Mouse (Mus musculus) kidney, embryonic 14.5 days (tissue): Measurements from ENCODE around the gene Fat4. TPM values are rescaled to one million over a fixed set of nuclear protein-coding genes. Genes with fewer than 3 reads are reported as not detected.

Experiments used
- ATAC-seq: fragments of 200-750 bp; cut with Nextera tagmentation; 2 replicates; pipeline ENCODE4 v1.8.0; 2017; ENCODE audit warnings: moderate number of reproducible peaks, mild to moderate bottlenecking, moderate TSS enrichment, moderate library complexity; ENCODE audit not compliant: low FRiP score, low TSS enrichment
- H3K27ac ChIP-seq: fragments of 300-500 bp; sonication (generic); 2 replicates; pipeline ENCODE4 v1.5.1; 2014; ENCODE audit warnings: low read depth, mild to moderate bottlenecking, low read length, moderate library complexity, mixed read lengths
- H3K27me3 ChIP-seq: fragments of 300-500 bp; sonication (generic); 2 replicates; pipeline ENCODE4 v1.6.1; 2014; ENCODE audit warnings: mild to moderate bottlenecking, low read length; ENCODE audit not compliant: control insufficient read depth, insufficient read depth
- H3K36me3 ChIP-seq: fragments of 300-500 bp; sonication (generic); 2 replicates; pipeline ENCODE4 v1.6.1; 2014; ENCODE audit warnings: low read length, mixed read lengths; ENCODE audit not compliant: control insufficient read depth, insufficient read depth
- H3K4me1 ChIP-seq: fragments of 300-500 bp; sonication (generic); 2 replicates; pipeline ENCODE4 v1.6.1; 2014; ENCODE audit warnings: low read length, mixed read lengths; ENCODE audit not compliant: control insufficient read depth, insufficient read depth
- H3K4me2 ChIP-seq: fragments of 300-500 bp; sonication (generic); replicated peaks from 2 replicates; pipeline ENCODE4 v1.6.1; 2014; ENCODE audit warnings: low read depth, mild to moderate bottlenecking, low read length
- H3K4me3 ChIP-seq: fragments of 300-500 bp; sonication (generic); 2 replicates; pipeline ENCODE4 v1.5.1; 2014; ENCODE audit warnings: mild to moderate bottlenecking, low read length
- H3K9ac ChIP-seq: fragments of 300-500 bp; sonication (generic); 2 replicates; pipeline ENCODE4 v1.6.1; 2014; ENCODE audit warnings: low read depth, mild to moderate bottlenecking, low read length, moderate library complexity
- H3K9me3 ChIP-seq: fragments of 300-500 bp; sonication (generic); 2 replicates; pipeline ENCODE4 v1.6.1; 2016; ENCODE audit warnings: low read length; ENCODE audit not compliant: control insufficient read depth
- WGBS: fragments of 180-500 bp; shearing (Covaris S2); extraction: QIAGEN DNeasy Blood & Tissue Kit; methylation state at CpG from one replicate; pipeline ENCODE4 v1.1.7; 2014; 5-methylcytosine and 5-hydroxymethylcytosine counted together
- polyA plus RNA-seq: library from polyadenylated mRNA; unstranded; fragments of >200 nt; fragmentation: Nextera tagmentation; extraction: Ambion mirVana; gene quantifications from 2 replicates; pipeline ENCODE4 v1.2.1, GENCODE M21; 2014

Fat4 gene
- polyA plus RNA-seq: 10.0 and 14.1 TPM in 2 replicates

- H3K4me2 ChIP-seq: peak within 1 kb of the TSS; percentile 92
- H3K4me1 ChIP-seq: peaks cover 5% of the 10 kb centered on the region; the same call in 1 of the 2 replicates
- ATAC-seq: no peak
- peak within 1 kb of the TSS; percentile 93 for H3K27ac ChIP-seq
- H3K9ac ChIP-seq: peak within 1 kb of the TSS; percentile 89
- H3K27me3 ChIP-seq: no peaks in the 10 kb centered on the region; the same call in 1 of the 2 replicates
- H3K4me3 ChIP-seq: peak within 1 kb of the TSS; percentile 80
- peaks cover 30% of the 10 kb centered on the region; the same call in 1 of the 2 replicates for H3K36me3 ChIP-seq
- 0 out of 2 replicates have a peak, but pooled peaks cover 8% of the 10 kb centered on the region for H3K9me3 ChIP-seq
- WGBS: 2% methylated on average over 29 of the region's 29 CpGs
Measured at GRCm38 (mm10) chr3:38886890-38887355, at the start of gene Fat4. Gene Fat4, plus strand, starts transcription at chr3:38886940.

- Histone ChIP-seq H3K27me3 (no peaks in the 10 kb centered on the region), H3K9me3 (peaks cover 3% of the 10 kb centered on the region; the same call in 1 of the 2 replicates), H3K4me1 (no peaks in the 10 kb centered on the region), H3K4me3 (no peak overlapping the region), H3K9ac (no peak overlapping the region), H3K36me3 (no peaks in the 10 kb centered on the region), H3K4me2 (no peak overlapping the region), H3K27ac (no peak overlapping the region)
- ATAC-seq: no peak
- 84% methylated on average over 2 of the region's 2 CpGs for WGBS
Measured at GRCm38 (mm10) chr3:38839438-38839837, 47.3 kb upstream of the Fat4 start.

GRCm38 (mm10) chr3:38843000-38843538 is 43.7 kb upstream of the Fat4 start:
- Histone ChIP-seq H3K27ac (no peak overlapping the region), H3K4me3 (no peak overlapping the region), H3K4me1 (no peaks in the 10 kb centered on the region), H3K4me2 (no peak overlapping the region), H3K9me3 (peaks cover 3% of the 10 kb centered on the region; the same call in 1 of the 2 replicates), H3K36me3 (no peaks in the 10 kb centered on the region), H3K9ac (no peak overlapping the region), H3K27me3 (no peaks in the 10 kb centered on the region)
- WGBS: 76% methylated on average over 7 of the region's 7 CpGs
- ATAC-seq: no peak

- Histone ChIP-seq H3K4me2 (no peak overlapping the region), H3K27ac (no peak overlapping the region), H3K9ac (no peak overlapping the region), H3K4me3 (no peak overlapping the region), H3K9me3 (peaks cover 3% of the 10 kb centered on the region; the same call in 1 of the 2 replicates), H3K27me3 (no peaks in the 10 kb centered on the region), H3K4me1 (no peaks in the 10 kb centered on the region), H3K36me3 (no peaks in the 10 kb centered on the region)
- ATAC-seq: no peak
- 47% methylated on average over 11 of the region's 11 CpGs for WGBS
Measured at GRCm38 (mm10) chr3:38846602-38847382, 39.9 kb upstream of the Fat4 start.

GRCm38 (mm10) chr3:38849077-38849476 is 37.7 kb upstream of the Fat4 start:
- no peak overlapping the region for H3K27ac ChIP-seq
- no peaks in the 10 kb centered on the region for H3K36me3 ChIP-seq
- ATAC-seq: no peak
- H3K4me2 ChIP-seq: no peak overlapping the region
- H3K27me3 ChIP-seq: no peaks in the 10 kb centered on the region
- H3K4me3 ChIP-seq: no peak overlapping the region
- H3K4me1 ChIP-seq: no peaks in the 10 kb centered on the region
- no peak overlapping the region for H3K9ac ChIP-seq
- H3K9me3 ChIP-seq: no peaks in the 10 kb centered on the region
- WGBS: 87% methylated on average over 3 of the region's 3 CpGs

GRCm38 (mm10) chr3:38849536-38849935 is 37.2 kb upstream of the Fat4 start:
- H3K4me1 ChIP-seq: no peaks in the 10 kb centered on the region
- H3K4me3 ChIP-seq: no peak overlapping the region
- H3K9me3 ChIP-seq: no peaks in the 10 kb centered on the region

GRCm38 (mm10) chr3:38853650-38854049 is 33.1 kb upstream of the Fat4 start:
- Histone ChIP-seq H3K36me3 (no peaks in the 10 kb centered on the region), H3K27me3 (no peaks in the 10 kb centered on the region), H3K9ac (no peak overlapping the region), H3K4me1 (no peaks in the 10 kb centered on the region), H3K27ac (no peak overlapping the region), H3K9me3 (no peaks in the 10 kb centered on the region), H3K4me2 (no peak overlapping the region), H3K4me3 (no peak overlapping the region)
- WGBS: 27% methylated on average over 3 of the region's 3 CpGs
- no peak for ATAC-seq

More at GRCm38 (mm10) chr3:38849536-38849935, 37.2 kb upstream of the Fat4 start:
- ATAC-seq: no peak
- Histone ChIP-seq H3K36me3 (no peaks in the 10 kb centered on the region), H3K4me2 (no peak overlapping the region), H3K27me3 (no peaks in the 10 kb centered on the region), H3K9ac (no peak overlapping the region), H3K27ac (no peak overlapping the region)
- WGBS: 42% methylated on average over 6 of the region's 6 CpGs

- Histone ChIP-seq H3K9me3 (no peaks in the 10 kb centered on the region), H3K4me2 (no peak overlapping the region), H3K4me3 (no peak overlapping the region), H3K36me3 (no peaks in the 10 kb centered on the region), H3K27ac (no peak overlapping the region), H3K9ac (no peak overlapping the region), H3K4me1 (no peaks in the 10 kb centered on the region), H3K27me3 (no peaks in the 10 kb centered on the region)
- ATAC-seq: no peak
- WGBS: 41% methylated on average over 5 of the region's 5 CpGs
Measured at GRCm38 (mm10) chr3:38860683-38861082, 26.1 kb upstream of the Fat4 start.

- Histone ChIP-seq H3K4me3 (no peak overlapping the region), H3K4me1 (no peaks in the 10 kb centered on the region), H3K36me3 (no peaks in the 10 kb centered on the region), H3K9me3 (no peaks in the 10 kb centered on the region), H3K27ac (no peak overlapping the region), H3K27me3 (no peaks in the 10 kb centered on the region), H3K9ac (no peak overlapping the region), H3K4me2 (no peak overlapping the region)
- no peak for ATAC-seq
- 85% methylated on average over 2 of the region's 2 CpGs for WGBS
Measured at GRCm38 (mm10) chr3:38871291-38871690, 15.4 kb upstream of the Fat4 start.
